Mouse (Mus musculus) heart, adult 2 months (tissue): Measurements from ENCODE around the gene Hipk2.

ENCODE experiments used
- CTCF ChIP-seq: fragments of 200-600 bp; IDR thresholded peaks from 2 replicates; pipeline ENCODE4 v1.8.1; 2022; ENCODE audit warnings: antibody characterized with exemption, mild to moderate bottlenecking, moderate library complexity
- POLR2A ChIP-seq: fragments of 200-500 bp; IDR thresholded peaks from 2 replicates; pipeline ENCODE4 v1.6.1; 2011; ENCODE audit warnings: mild to moderate bottlenecking, low read depth, low read length, control low read depth; ENCODE audit not compliant: insufficient read depth

DNA sequence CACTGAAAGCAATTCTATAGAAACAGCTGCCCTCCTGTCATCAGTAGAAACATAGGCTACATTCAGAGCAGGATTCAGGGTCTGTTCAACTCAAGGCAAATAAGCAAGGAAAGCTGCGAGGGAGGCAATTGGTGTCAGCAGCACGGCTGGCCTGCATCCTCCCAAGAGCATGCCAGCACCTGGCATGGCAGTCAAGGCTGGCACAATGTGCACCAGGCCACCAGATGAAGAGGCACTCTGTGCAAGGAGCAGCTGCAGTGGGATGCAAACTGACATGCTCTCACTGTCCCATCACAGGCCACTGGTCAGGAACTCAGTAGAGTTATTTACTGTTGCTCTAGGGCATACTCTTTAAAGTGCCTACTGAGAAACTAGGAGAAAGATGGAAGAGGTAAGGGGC lies 35.6 kb downstream of the Hipk2 start:
- TF ChIP-seq CTCF (no peak), POLR2A (no peak)
